Mouse (Mus musculus) liver, embryonic 11.5 days (tissue): Measurements from ENCODE around the gene St14. TPM values are rescaled to one million over a fixed set of nuclear protein-coding genes. Genes with fewer than 3 reads are reported as not detected.

ENCODE experiments used
- ATAC-seq: fragments of 200-750 bp; cut with Nextera tagmentation; replicated peaks from 2 replicates; pipeline ENCODE4 v1.8.0; 2017; ENCODE audit warnings: moderate number of reproducible peaks, mild to moderate bottlenecking, moderate TSS enrichment, moderate library complexity; ENCODE audit not compliant: low FRiP score
- DNase-seq: peaks from one replicate; pipeline ENCODE4 v3.0.0-alpha.2; 2017; ENCODE audit warnings: low spot score
- H3K27ac ChIP-seq: fragments of 300-500 bp; sonication (generic); 2 replicates; pipeline ENCODE4 v1.5.1; 2014; ENCODE audit warnings: mild to moderate bottlenecking, low read depth, low read length, control low read depth
- H3K27me3 ChIP-seq: fragments of 300-500 bp; sonication (generic); replicated peaks from 2 replicates; pipeline ENCODE4 v1.6.1; 2014; ENCODE audit warnings: low read length, mixed read lengths; ENCODE audit not compliant: control insufficient read depth, insufficient read depth
- H3K36me3 ChIP-seq: fragments of 300-500 bp; sonication (generic); 2 replicates; pipeline ENCODE4 v1.6.1; 2014; ENCODE audit warnings: mild to moderate bottlenecking, low read length, moderate library complexity, mixed read lengths; ENCODE audit not compliant: control insufficient read depth, insufficient read depth
- H3K4me1 ChIP-seq: fragments of 300-500 bp; sonication (generic); replicated peaks from 2 replicates; pipeline ENCODE4 v1.6.1; 2014; ENCODE audit warnings: low read length, mixed read lengths; ENCODE audit not compliant: control insufficient read depth, insufficient read depth
- H3K4me2 ChIP-seq: fragments of 300-500 bp; sonication (generic); 2 replicates; pipeline ENCODE4 v1.6.1; 2014; ENCODE audit warnings: mild to moderate bottlenecking, control low read depth, moderate library complexity
- H3K4me3 ChIP-seq: fragments of 300-500 bp; sonication (generic); 2 replicates; pipeline ENCODE4 v1.5.1; 2014; ENCODE audit warnings: low read depth, low read length, control low read depth
- H3K9ac ChIP-seq: fragments of 300-500 bp; sonication (generic); 2 replicates; pipeline ENCODE4 v1.6.1; 2014; ENCODE audit warnings: low read depth, low read length, control low read depth
- H3K9me3 ChIP-seq: fragments of 300-500 bp; sonication (generic); 2 replicates; pipeline ENCODE4 v1.6.1; 2016; ENCODE audit warnings: low read length, inconsistent platforms, mixed read lengths; ENCODE audit not compliant: control insufficient read depth
- WGBS: fragments of 180-500 bp; shearing (Covaris S2); extraction: QIAGEN DNeasy Blood & Tissue Kit; methylation state at CpG from one replicate; pipeline ENCODE4 v1.1.7; 2014; 5-methylcytosine and 5-hydroxymethylcytosine counted together
- polyA plus RNA-seq: library from polyadenylated mRNA; unstranded; fragments of >200 nt; fragmentation: Nextera tagmentation; extraction: Ambion mirVana; gene quantifications from 2 replicates; pipeline ENCODE4 v1.2.1, GENCODE M21; 2014

Gene St14
- polyA plus RNA-seq, 1 experiment from 2014 or later, result 1.4 TPM

GRCm38 (mm10) chr9:31130357-31131204 is 1.1 kb downstream of the St14 start:
- H3K9me3 ChIP-seq, result no peaks in the 10 kb centered on the region
- H3K9ac ChIP-seq, result no peak overlapping the region; the same call in 1 of the 2 replicates
- H3K27me3 ChIP-seq, result peaks cover 63% of the 10 kb centered on the region
- H3K4me1 ChIP-seq, result peaks cover 14% of the 10 kb centered on the region
- no peak overlapping the region for H3K27ac ChIP-seq
- H3K4me2 ChIP-seq, result peak overlapping the region; percentile 87
- DNase-seq (peak; percentile 43), ATAC-seq (no peak)
- 5% methylated on average over 26 of the region's 26 CpGs for WGBS
- H3K36me3 ChIP-seq, result no peaks in the 10 kb centered on the region
- H3K4me3 ChIP-seq, result peak overlapping the region; percentile 52

GRCm38 (mm10) chr9:31129956-31130355 is 1.7 kb downstream of the St14 start:
- peak overlapping the region; percentile 87 for H3K4me2 ChIP-seq
- H3K36me3 ChIP-seq, result no peaks in the 10 kb centered on the region
- peaks cover 14% of the 10 kb centered on the region for H3K4me1 ChIP-seq
- ATAC-seq (no peak), DNase-seq (no peak)
- peaks cover 63% of the 10 kb centered on the region for H3K27me3 ChIP-seq
- H3K9ac ChIP-seq, result no peak overlapping the region
- H3K27ac ChIP-seq, result no peak overlapping the region
- H3K9me3 ChIP-seq, result no peaks in the 10 kb centered on the region
- H3K4me3 ChIP-seq, result no peak overlapping the region
- WGBS, result 34% methylated on average over 8 of the region's 8 CpGs

- Histone ChIP-seq H3K9ac (no peak overlapping the region), H3K27ac (no peak overlapping the region), H3K36me3 (no peaks in the 10 kb centered on the region), H3K4me2 (no peak overlapping the region), H3K9me3 (no peaks in the 10 kb centered on the region), H3K4me3 (no peak overlapping the region), H3K4me1 (peaks cover 14% of the 10 kb centered on the region), H3K27me3 (peaks cover 49% of the 10 kb centered on the region)
- ATAC-seq (no peak), DNase-seq (no peak)
- 49% methylated on average over 12 of the region's 12 CpGs for WGBS
These were observed 3.7 kb downstream of the St14 start for GRCm38 (mm10) chr9:31127876-31128465.

- no peak overlapping the region for H3K4me2 ChIP-seq
- H3K9ac ChIP-seq, result no peak overlapping the region
- 78% methylated on average over 7 of the region's 7 CpGs for WGBS
- H3K27me3 ChIP-seq, result peaks cover 30% of the 10 kb centered on the region
- no peak for DNase-seq
- peaks cover 4% of the 10 kb centered on the region for H3K4me1 ChIP-seq
- H3K4me3 ChIP-seq, result no peak overlapping the region
- H3K36me3 ChIP-seq, result no peaks in the 10 kb centered on the region
- H3K9me3 ChIP-seq, result no peaks in the 10 kb centered on the region
- ATAC-seq, result no peak
- no peak overlapping the region for H3K27ac ChIP-seq
These were observed 5.6 kb downstream of the St14 start for GRCm38 (mm10) chr9:31126079-31126478.

- Histone ChIP-seq H3K4me1 (0 out of 2 replicates have a peak, but pooled peaks cover 2% of the 10 kb centered on the region), H3K27ac (no peak overlapping the region), H3K36me3 (no peaks in the 10 kb centered on the region), H3K9ac (no peak overlapping the region), H3K4me2 (no peak overlapping the region), H3K4me3 (no peak overlapping the region), H3K27me3 (no peaks in the 10 kb centered on the region; the same call in 1 of the 2 replicates), H3K9me3 (no peaks in the 10 kb centered on the region)
- DNase-seq (no peak), ATAC-seq (no peak)
- 75% methylated on average over 13 of the region's 13 CpGs for WGBS
These were observed 9.1 kb downstream of the St14 start for GRCm38 (mm10) chr9:31122464-31123030.

GRCm38 (mm10) chr9:31120533-31120915 is 11.1 kb downstream of the St14 start:
- Histone ChIP-seq H3K36me3 (no peaks in the 10 kb centered on the region), H3K9ac (no peak overlapping the region), H3K4me1 (0 out of 2 replicates have a peak, but pooled peaks cover 2% of the 10 kb centered on the region), H3K4me2 (no peak overlapping the region), H3K4me3 (no peak overlapping the region), H3K9me3 (no peaks in the 10 kb centered on the region), H3K27ac (no peak overlapping the region), H3K27me3 (no peaks in the 10 kb centered on the region)
- no peak for DNase-seq
- 50% methylated on average over 4 of the region's 4 CpGs for WGBS
- no peak for ATAC-seq

GRCm38 (mm10) chr9:31119882-31120532 is 11.6 kb downstream of the St14 start:
- ATAC-seq, result no peak
- Histone ChIP-seq H3K4me2 (no peak overlapping the region), H3K27me3 (no peaks in the 10 kb centered on the region), H3K27ac (no peak overlapping the region), H3K4me3 (no peak overlapping the region), H3K4me1 (0 out of 2 replicates have a peak, but pooled peaks cover 2% of the 10 kb centered on the region), H3K36me3 (no peaks in the 10 kb centered on the region), H3K9me3 (no peaks in the 10 kb centered on the region), H3K9ac (no peak overlapping the region)
- DNase-seq, result no peak
- WGBS, result 51% methylated on average over 11 of the region's 11 CpGs

GRCm38 (mm10) chr9:31119405-31119804 is 12.2 kb downstream of the St14 start:
- H3K4me2 ChIP-seq, result no peak overlapping the region
- H3K36me3 ChIP-seq, result no peaks in the 10 kb centered on the region
- H3K9me3 ChIP-seq, result no peaks in the 10 kb centered on the region
- ATAC-seq, result no peak
- H3K4me3 ChIP-seq, result no peak overlapping the region
- H3K4me1 ChIP-seq, result 0 out of 2 replicates have a peak, but pooled peaks cover 2% of the 10 kb centered on the region
- WGBS, result 46% methylated on average over 5 of the region's 5 CpGs
- no peak overlapping the region for H3K9ac ChIP-seq
- no peaks in the 10 kb centered on the region for H3K27me3 ChIP-seq
- DNase-seq, result no peak
- no peak overlapping the region for H3K27ac ChIP-seq
